Mouse (Mus musculus): ENCODE data around the gene Git2.

DNA sequence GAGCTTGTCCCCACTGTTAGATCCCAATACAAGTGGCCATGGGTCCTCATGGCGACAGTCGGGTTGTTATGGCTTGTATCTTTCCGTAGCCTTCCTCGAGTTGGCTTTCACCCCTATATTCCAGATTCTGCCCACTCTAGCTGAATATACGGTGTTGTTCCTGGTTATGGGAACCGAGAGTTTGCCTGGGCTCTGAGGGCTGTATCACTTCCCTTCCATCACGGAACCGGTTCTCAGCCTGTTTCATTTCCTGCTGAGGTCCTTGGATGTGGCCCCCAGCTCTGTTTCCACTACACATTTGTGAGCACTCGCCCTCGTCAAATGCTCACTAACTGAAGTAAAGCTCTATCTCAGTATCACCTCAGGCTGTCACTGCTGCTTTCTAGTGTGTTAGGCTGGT is 53.3 kb downstream of the Git2 start:
- TF ChIP-seq MAX (IDR thresholded peaks at IDR 0.05; ENCODE audit: low read depth) (no peak), POLR2A (IDR thresholded peaks at IDR 0.05; ENCODE audit: insufficient read length, low read depth) (no peak), CEBPB (IDR thresholded peaks at IDR 0.05; ENCODE audit: insufficient read depth, poor library complexity, severe bottlenecking) (no peak), POLR2AphosphoS2 (IDR thresholded peaks at IDR 0.05; ENCODE audit: insufficient read length, low read depth) (no peak), USF1 (IDR thresholded peaks at IDR 0.05; ENCODE audit: low read depth) (no peak)

Measured in myocyte (in vitro differentiated cells).